Mouse (Mus musculus) kidney, postnatal 4 days (tissue): ENCODE data around the gene Sox5.

Experiments used
- DNase-seq, 2 experiments: peaks; one replicate each; pipeline ENCODE4 v3.0.0; 2021; ENCODE audit warnings: mixed read lengths in 2 of 2

Gene Sox5

DNA sequence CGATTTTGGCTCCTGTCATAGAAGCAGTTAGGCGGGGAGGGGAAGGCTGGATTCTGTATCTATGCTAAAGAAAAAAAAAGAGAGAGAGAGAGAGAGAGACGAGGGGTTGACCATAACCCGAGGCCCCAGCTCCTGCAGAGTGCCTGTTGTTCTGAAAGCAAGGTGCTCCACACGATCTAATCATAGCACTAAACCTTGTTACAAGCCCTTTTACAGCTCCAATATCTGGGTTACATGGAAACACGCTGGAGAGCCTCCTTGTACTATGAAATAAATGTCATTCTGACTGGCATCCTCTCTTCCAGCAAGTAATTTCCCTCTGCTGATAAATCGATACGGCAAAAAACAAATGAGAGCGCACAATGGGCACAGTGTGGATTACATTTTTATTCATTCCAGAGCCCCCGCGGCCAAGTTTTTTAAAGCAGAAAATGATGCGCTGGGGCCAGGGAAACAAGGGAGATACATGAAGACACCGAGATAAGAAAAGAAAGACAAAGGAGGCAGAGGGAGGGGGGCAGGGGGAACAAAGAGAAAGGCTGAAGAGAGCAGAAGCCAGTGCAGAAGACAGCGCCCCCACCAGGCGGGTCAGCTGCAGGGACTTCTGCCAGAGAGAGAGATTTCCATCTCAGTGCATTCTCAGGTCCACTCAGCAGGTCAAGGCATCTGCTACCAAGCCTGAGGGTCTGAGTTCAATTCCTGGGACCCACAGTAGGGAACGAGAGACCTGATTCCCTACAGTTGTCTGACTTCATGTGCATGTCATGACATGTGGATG, 304.3 kb downstream of the Sox5 start:
- no peak for DNase-seq

DNA sequence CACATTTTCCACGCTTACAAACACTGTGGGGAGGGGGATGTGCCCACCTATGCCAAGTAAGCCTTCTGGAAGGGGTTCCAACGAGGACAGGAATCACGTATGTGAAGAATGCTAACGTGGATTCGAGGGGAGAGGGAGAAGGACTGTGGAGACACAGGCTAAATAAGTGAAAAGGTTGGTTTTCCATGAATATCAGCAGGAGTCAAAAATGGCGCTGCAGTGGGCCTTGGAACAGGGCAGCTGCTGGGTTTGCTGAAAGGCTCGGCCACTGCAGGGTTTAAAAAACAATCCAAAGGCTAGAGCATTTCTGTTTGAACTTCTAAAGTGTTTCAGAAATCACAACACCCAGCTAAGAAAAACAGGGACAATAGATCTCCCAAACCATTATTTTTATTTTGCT, 308.3 kb downstream of the Sox5 start:
- DNase-seq: no peak

DNA sequence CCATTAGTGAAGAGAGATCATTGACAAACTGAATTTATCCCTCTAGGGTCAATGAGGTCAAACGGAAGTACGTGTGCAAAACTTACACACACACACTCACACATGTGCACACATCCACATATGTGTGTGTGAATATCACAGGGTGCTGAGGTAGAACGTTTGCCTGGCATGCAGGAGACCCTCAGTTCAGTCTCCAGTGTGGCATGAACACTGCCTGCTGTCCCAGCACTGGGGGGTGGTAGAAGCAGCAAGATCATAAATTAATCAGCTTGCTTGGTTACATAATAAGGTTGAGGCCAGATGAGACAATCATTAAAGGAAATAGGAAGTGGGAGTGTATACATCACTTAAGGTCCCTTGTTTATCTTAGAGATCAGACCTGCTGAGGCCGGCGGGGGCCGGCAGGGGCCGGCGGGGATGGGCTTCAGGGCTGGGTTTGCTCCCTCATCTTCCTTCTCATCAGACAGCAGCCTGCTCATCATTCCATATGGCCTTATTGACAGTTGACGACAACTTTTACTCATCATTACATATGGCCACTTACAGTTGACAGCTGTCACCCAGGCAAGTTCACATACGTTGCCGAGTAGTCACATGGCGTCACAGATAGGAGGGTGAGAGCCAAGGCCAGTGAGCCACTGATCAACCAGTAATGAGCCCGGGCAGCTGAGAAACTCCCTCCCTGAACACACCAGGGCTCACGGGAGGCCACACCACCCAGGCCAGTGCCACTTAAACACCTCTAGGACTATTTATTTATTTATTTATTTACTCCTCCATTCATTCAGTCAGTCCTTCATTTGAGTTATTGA, 309.5 kb downstream of the Sox5 start:
- peak in 1 of 2 experiments; percentile 11 for DNase-seq

DNA sequence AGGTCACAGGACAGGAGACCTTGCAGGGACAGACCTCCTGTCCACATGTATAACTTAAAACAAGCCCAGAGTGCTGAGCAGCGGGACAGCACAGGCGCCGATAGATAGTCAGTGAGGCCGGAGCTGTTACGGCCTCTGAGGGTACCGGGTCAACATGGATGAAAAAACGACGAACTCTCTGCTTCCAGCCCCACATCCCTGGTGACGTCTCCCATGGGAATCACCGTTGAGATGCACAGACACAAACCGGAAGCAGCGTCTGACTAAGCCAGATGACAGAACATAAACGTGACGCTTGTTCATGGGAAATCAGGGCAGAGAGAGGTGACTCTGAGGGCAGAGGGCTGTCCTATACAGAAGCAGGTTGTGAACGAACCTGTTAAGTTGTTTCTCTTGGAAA, 315.1 kb downstream of the Sox5 start:
- no peak for DNase-seq

DNA sequence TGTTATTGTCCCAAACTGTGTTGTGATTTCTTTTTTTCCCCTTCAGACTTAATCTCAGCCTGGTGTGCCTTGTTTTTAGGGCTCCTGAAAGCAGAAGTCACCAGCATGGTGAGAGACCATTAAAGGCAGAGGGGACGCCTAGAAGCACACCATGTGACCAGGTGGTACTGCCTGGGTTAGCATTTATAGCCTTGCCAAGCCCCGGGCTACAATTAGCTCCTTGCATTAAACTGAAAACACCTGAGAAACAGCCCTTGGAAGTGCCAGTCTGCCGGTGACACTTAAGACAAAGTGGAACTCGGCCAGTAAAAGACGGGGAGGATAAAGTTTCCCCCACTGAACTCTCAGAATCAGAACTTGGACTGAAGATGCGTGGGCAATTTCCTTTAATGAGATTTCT, 318.1 kb downstream of the Sox5 start:
- peak in 1 of 2 experiments; percentile 21 for DNase-seq

DNA sequence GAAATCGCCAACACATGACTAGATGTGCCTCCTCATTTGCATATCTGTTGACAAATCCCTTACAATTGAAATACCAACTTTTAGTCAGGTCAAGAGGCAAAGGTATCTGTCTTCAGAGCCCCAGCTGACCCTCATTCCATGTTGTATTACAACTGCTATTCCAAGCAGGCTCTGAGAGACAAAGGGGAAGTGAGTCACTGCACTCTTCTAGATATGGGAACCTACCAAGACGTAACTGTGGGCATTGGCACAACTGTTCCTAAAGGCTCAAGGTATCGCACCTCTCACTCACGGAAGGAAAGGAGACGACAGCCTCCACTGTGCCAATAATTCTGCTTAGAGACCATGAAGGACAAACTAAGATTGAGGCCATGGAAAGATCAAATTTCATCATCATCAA, 318.5 kb downstream of the Sox5 start:
- DNase-seq: no peak

DNA sequence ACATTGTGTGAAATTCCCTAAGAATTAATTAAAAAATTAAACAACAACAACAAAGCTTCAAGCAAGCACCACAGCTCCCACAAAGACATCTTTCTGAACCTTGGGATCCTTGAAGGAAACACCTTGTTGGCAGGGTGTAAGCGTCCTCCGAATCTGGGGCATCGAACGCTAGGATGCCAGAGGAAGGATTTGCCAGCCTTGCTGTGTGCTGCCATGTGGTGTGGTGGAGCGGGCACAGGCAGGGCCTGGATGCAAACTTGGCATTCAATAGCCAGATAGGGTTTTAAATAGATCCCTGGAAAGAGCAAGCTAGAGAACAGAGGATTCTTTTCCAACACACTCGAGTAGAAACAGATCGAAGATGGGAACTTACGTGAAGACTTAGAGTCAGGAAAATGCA, 322.3 kb downstream of the Sox5 start:
- no peak for DNase-seq

DNA sequence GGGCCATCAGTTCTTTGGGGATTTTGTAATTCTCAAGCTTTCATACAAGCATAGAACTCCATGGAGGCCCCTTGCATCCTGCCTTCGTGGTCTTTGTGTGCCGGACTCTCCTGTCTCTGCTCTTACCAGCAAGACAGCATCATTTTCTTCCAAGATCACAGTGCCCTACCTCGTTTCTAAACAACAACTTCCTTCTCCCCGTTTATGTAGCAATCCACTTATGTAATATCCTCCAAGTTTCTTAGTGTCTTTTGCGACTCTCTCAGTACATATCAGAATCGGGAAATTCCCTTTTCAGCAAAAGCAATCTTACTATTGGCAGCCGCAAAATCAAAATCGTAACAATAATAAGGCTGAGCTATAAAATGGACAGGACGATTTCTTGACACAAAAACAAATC, 324.3 kb downstream of the Sox5 start:
- DNase-seq: no peak

DNA sequence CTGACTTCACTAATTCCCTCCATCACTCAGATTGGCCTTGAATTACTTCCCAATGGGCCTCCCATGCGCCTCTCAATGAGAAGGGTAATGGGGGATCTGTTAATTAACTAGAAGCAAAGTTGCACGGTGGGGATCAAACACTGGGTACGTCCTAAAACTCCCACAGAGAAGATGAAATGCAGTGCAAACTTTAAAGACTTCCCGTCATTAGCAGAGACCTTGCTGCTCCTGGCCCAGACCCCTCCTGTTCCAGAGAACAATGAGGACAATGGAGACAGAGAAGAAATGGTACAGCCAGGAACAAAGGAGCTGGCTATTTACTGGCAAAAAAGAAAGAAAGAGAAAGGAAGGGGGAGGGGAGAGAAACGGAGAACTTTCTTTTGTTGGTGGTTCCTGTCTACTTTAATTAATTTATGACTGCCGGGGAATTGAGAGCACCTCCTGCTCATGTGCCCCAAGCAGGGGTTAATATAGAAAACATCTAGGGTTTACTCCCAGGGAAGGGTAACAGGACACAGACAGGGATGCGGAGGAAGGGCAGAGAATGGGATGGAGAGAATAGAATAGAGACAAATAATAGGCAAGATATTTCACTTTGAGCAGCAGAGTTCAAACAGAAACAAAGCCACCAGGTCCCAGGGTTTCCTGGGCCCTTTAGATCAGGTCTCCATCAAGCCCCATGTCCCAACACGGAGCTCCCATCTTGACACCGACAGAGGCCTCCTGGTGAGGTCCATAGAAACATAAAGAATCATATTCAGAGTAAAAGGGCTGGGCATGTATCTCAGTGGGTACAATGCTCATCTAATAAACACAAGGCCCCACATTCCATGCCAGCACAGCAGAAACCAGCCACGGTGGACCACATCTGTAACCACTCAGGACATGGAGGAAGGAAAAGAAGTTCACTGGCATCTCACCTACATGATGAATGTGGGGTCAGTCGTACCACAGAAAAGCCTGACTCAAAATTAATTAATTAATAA, 327.2 kb downstream of the Sox5 start:
- no peak for DNase-seq

DNA sequence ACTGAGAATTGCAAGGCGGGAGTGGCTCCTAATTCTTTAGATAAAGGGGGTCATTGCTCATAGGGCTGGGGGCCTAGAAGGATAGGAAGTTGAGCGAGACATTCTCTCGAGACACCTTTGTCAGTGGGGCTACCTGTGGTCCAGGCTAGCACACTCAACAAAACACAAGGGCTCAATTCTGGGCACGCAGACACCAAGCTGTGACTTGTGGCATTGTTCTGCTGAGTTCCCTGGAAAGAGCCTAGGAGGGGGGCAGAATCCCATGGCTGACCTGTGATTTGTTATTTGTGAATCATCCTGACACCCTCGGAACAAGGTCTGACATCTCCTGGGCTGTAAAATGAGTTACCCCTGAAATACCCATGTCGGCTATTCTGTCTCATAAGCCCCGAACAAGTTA, 328.2 kb downstream of the Sox5 start:
- DNase-seq: no peak

DNA sequence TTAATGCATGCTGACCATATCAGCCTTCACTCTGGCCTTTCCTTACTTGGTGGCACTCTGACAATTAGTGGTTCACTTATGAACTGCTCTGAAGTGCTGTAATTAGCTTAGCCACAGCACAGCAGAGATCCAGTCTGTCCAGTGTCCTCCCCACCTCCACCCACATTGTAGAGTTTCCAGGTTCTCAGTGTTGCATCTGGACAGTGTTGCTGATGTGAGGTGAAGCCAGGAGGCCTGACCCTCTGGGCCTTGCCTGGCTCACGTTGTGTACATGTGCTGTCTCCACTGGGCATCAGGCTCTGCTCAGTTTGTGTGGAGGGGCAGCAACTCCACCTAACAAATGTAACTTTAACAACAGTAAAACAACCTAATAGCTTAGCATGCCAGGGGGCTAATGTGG, 328.6 kb downstream of the Sox5 start:
- DNase-seq: no peak

DNA sequence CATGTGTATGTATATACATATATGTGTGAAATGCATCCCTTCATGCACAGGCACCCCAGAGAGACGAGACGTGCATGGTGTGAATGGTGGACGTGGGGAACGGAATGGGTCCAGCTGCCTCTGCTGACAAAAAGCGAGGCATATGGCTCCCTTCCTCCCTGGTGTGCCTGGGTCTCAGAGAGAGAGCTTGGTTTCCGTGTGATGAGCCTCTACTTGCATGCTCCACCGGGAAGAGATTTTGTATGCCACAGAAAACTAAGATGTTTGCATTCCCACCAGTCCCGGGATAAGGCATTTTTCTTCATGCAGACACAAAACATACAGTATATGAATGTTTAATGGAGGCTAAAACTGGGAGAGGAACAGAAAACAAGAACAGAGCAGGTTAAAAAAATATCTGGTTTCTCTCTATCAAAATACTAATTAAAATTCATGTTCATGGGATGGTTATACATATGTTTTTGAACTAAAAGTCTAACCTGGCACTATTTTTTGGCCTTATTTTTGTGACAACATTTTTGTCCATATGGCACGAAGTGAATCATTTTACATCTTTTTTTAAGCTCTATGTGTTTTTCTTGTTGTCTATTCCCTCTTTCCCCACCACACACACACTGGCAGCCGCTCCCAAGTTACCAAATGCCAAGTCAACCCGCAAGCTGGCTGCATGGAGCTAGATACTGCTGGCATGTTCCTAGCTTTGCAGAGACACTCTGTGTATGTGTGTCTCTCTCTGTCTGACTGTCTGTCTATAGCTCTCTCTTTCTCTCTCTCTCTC, 329.4 kb downstream of the Sox5 start:
- no peak for DNase-seq

DNA sequence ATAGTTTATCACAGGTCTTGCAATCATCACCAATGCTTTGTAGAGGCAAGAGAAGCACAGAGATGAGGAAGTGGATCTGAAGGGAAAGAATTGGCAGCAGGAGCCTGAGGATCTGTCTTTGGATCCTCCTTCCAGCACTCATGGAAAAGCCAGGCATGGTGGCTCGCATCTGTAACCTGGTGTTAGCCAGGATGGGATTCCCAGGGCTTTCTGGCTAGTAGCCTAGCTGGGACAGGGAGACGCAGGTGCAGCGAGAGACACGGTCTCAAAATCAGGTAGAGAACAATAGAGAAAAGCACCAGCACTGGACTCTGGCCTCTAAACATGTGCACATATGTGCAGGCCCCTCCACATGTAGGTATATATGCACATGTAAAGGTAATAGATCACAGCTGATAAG, 330.1 kb downstream of the Sox5 start:
- DNase-seq: no peak

DNA sequence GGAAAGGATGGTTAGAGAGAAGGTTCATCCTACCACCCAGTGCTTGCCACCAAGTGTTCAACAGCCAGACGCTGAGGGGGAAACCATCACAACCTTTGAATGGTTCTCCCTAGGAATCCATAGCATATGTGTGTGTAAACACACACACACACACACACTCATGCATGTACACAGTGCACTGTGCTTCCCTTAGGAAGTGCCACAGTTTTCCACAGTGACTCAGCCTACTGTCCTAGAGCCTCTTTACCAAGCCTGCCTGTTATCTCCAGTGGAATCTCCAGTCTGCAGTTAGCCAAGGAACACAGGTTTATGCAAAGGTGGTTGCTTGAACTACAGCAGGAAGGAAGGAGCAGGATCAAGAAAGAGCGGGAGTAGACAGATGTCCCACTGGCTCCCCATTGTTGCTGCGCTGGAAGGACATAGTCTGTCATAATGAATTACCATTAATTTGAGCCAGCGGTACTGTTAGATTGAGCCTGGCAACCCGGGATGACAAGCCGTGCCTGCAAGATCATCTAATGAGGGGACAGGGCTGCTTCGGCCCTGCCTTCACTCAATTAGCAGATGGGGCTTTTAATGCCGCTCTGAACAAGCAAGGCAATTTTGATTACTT, 335.9 kb downstream of the Sox5 start:
- no peak for DNase-seq

DNA sequence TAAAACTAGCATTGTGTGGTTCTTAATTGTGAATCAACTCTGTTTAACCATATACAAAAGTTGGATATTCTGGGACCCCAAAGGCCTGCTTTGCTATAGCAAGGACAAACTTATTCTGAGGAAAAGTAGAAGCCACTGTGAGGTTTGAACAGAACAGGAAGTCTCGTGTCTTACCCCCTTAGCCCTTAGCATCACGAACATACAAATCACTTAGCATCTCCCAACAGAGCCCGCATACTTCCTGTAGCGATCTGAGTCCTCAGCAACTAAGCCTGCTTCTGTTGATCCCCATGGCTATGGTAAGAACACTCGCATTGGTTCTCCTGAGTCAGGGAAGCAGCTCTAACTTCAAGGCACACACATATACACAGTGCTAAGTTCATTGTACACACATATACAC, 337.4 kb downstream of the Sox5 start:
- no peak for DNase-seq

DNA sequence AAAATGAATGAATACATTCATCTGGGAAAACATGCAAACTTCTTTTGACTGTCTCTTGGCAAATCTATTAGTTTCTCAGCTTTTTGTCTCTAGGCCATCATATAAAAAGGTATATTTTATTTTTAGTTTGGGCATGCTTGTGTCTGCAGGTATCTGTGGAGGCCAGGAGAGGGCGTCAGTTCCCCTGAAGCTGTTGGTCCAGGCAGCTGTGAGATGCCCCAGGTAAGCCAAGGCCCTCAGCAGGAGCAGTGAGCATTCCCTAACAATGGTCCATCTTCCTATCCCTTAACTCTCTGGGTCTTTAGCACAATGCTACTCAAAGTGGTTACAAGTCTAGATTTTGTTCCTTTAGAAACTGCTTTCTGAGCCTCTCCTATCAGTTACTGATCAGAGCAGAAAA, 338.1 kb downstream of the Sox5 start:
- no peak for DNase-seq

DNA sequence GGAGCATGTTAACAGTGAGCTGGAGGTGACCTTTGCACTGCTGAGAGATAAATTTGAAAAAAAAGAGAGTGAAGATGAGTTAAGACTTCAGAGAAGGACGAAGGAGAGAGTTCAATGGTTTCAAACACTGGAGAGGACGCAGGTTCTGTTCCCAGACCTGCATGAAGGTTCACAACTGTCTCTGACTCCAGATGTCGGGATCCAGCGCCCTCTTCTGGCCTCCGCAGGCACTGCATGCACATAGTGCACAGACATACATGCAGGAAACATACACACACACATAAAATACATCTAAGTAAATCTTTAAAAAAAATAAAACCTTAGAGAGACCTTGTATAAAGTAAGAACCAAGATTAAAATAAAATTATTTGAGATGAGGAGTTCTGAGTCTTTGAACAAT, 352.5 kb downstream of the Sox5 start:
- no peak for DNase-seq

DNA sequence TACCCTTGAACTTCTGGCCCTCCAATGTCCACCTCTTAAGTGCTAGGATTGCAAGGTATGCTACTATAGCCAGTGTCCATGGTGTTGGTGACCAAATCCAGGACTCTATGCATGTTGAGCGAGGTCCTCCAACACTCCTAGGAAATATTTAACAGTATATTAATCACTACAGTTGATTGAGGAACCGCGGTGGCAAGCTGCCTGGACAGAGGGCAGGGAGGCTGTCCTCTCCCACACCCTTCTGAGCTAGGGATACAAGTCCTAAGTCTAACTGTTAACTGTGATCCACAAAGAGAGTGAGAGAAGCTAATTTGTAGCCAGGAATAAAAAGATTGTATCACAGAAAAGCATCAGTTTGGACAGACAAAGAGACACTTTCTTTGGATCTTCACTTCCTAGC, 373.7 kb downstream of the Sox5 start:
- peak; percentile 13 to 40 for DNase-seq

DNA sequence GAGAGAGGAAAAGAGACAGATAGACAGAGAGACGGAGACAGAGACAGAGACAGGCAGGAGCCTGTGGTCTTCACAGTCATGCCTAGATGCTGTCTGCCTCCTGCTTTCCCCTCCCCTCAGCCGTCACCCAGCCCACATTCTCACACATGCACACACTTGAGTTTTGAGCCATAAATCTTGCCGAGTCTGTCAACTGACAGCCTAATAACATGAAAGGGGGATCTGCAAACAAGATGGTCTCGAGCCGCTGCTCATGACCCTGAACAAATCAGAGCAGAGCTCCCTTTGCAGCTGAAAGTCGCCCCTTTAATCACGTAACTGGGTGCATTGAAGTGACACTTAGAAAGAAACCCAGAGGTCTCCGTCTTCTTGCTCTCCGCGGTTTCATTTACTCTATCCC, 383.7 kb downstream of the Sox5 start:
- DNase-seq: peak; percentile 5 to 17

DNA sequence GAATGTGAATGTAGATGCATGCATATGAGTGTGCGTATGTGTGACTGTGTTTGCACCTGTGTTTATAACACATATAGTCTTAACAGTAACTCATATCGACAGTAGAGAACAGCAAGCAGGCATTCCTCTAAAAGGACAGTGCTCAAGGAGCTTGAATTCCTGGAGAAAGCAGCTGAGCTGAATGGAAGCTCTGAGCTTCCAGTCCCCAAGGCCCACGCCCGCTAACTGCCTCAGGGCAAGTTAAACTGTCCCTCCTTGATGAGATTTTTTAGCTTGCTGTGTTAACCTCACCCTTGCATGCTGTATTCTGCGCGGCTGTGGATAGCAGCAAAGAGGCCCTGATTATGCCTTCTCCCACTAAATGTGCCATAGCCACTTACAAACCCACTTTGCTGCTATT, 388.6 kb downstream of the Sox5 start:
- no peak for DNase-seq

DNA sequence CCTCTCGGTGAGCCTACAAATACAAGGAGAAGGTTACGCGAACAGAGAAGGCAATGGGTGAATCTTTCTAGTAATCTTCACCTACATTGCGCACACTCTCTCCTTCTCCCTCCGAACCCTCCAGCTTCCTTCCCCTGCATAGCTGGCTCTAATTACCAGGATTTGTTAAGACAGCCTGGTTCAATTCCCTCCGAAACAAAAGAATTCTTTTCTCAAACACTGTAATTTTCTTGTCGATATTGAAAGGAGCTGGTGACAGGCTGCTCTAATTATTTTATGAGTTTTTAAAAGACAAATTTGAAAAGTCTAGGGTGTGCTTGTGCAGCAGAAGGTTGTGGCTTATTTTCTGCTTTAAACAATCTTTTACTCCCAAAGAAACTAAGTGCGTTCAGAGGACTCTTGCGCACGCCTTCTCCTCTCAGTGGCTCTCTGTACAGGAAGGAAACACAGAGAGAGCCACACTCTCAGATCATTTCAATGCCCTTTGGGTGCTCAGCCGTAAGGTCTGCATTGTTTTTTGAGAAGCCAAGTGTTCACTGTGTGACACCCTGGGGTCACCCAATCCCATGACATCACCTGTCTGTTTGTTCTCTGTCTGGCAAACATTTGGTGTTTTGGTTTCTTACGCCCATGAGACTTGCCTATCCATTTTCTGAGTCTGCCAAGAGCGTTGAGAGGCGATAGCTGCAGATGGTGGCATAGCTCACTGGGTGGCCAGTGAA, 392.3 kb downstream of the Sox5 start:
- DNase-seq: no peak
